Comparison of ENCODE assay signal across 11 mouse cellular contexts in genomic region chr13:116313636-116314530, GRCm38 (mm10). TPM values are rescaled to one million over a fixed set of nuclear protein-coding genes. Genes with fewer than 3 reads are reported as not detected.
DNase-seq lines count a peak whose midpoint lies in the region; ATAC-seq lines count a peak whose summit lies in the region.
"Had no signal": no experiment of that assay in that cellular context is flagged by ENCODE, and none has a peak within 500 bp of the region (broad histone marks: within the 10 kb centered on the region; RNA-seq: fewer than 3 reads in every experiment).

No protein-coding gene starts in this region.

- no peaks in the 10 kb centered on the region for H3K9me3 ChIP-seq in heart, embryonic 15.5 days (replicated peaks)
- H3K9me3 ChIP-seq in forebrain, embryonic 13.5 days (replicated peaks), result no peaks in the 10 kb centered on the region
- H3K9me3 ChIP-seq in midbrain, embryonic 16.5 days (replicated peaks; ENCODE audit: control insufficient read depth, low read length, poor library complexity, severe bottlenecking), result no peaks in the 10 kb centered on the region; the same call in 1 of the 2 replicates

- H3K27ac ChIP-seq in heart, embryonic 15.5 days, result no peak overlapping the region
- no peak overlapping the region for H3K27ac ChIP-seq in forebrain, embryonic 13.5 days
- no peak overlapping the region for H3K27ac ChIP-seq in midbrain, embryonic 16.5 days (ENCODE audit: low read length)

- no peak for DNase-seq in heart, postnatal 25 days (ENCODE audit: low spot score)
- peak; percentile 54 for DNase-seq in ZHBTc4 (ENCODE audit: low read depth, low spot score)
- DNase-seq in cerebellum, postnatal 36 days, result no peak
- DNase-seq in urinary bladder, postnatal 4 days (ENCODE audit: low spot score in 2 of 2), result no peak
- DNase-seq: left cerebral cortex, postnatal 4 days had no signal

- H3K36me3 ChIP-seq in heart, embryonic 15.5 days, result no peaks in the 10 kb centered on the region
- no peaks in the 10 kb centered on the region for H3K36me3 ChIP-seq in forebrain, embryonic 13.5 days (ENCODE audit: poor library complexity, severe bottlenecking)
- no peaks in the 10 kb centered on the region for H3K36me3 ChIP-seq in midbrain, embryonic 16.5 days (ENCODE audit: control insufficient read depth, insufficient read depth, low read length)

- intact Hi-C loops in heart, postnatal 25 days (cut with DNase I), result no loop called here

- no peak for ATAC-seq in heart, embryonic 15.5 days (replicated peaks; ENCODE audit: insufficient number of reproducible peaks, insufficient read depth, low FRiP score, low read depth)
- no peak for ATAC-seq in forebrain, embryonic 13.5 days
- ATAC-seq in midbrain, embryonic 16.5 days, result no peak
- ATAC-seq in CD4-positive, CD25-positive, alpha-beta regulatory T cell, adult 4 months, result no peak

- peak overlapping the region; percentile 23; the same call in 1 of the 2 replicates for H3K4me2 ChIP-seq in heart, embryonic 15.5 days
- H3K4me2 ChIP-seq in forebrain, embryonic 13.5 days, result peak overlapping the region; percentile 43
- peak overlapping the region; percentile 13; the same call in 1 of the 2 replicates for H3K4me2 ChIP-seq in midbrain, embryonic 16.5 days (ENCODE audit: low read length)

- peaks cover 65% of the 10 kb centered on the region for H3K27me3 ChIP-seq in heart, embryonic 15.5 days
- H3K27me3 ChIP-seq in forebrain, embryonic 13.5 days, result peaks cover 78% of the 10 kb centered on the region
- peaks cover 46% of the 10 kb centered on the region for H3K27me3 ChIP-seq in midbrain, embryonic 16.5 days (ENCODE audit: control insufficient read depth, insufficient read depth, low read depth, low read length)

- peaks cover 12% of the 10 kb centered on the region for H3K4me1 ChIP-seq in heart, embryonic 15.5 days (replicated peaks)
- peaks cover 17% of the 10 kb centered on the region for H3K4me1 ChIP-seq in forebrain, embryonic 13.5 days
- peaks cover 8% of the 10 kb centered on the region for H3K4me1 ChIP-seq in midbrain, embryonic 16.5 days (ENCODE audit: control insufficient read depth, insufficient read depth, low read length)

- H3K9ac ChIP-seq in heart, embryonic 15.5 days, result no peak overlapping the region
- 0 out of 2 replicates have a peak overlapping the region, but pooled peaks have one; percentile 21 for H3K9ac ChIP-seq in forebrain, embryonic 13.5 days
- H3K9ac ChIP-seq in midbrain, embryonic 16.5 days (ENCODE audit: low read depth, low read length), result no peak overlapping the region

- WGBS in heart, embryonic 15.5 days, result 8% methylated on average over 28 of the region's 28 CpGs
- 1% methylated on average over 28 of the region's 28 CpGs for WGBS in forebrain, embryonic 13.5 days
- 2% methylated on average over 28 of the region's 28 CpGs for WGBS in midbrain, embryonic 16.5 days

- H3K4me3 ChIP-seq in heart, embryonic 15.5 days, result no peak overlapping the region
- H3K4me3 ChIP-seq in forebrain, embryonic 13.5 days, result peak overlapping the region; percentile 27
- H3K4me3 ChIP-seq in midbrain, embryonic 16.5 days (ENCODE audit: low read depth, low read length), result peak overlapping the region; percentile 9; the same call in 1 of the 2 replicates

RNA-seq across cellular contexts. Expression of gene Isl1, which starts 4.4 kb away (rescaled TPM):
- 2.1 and 8.5 TPM in 2 replicates for polyA plus RNA-seq in heart, embryonic 15.5 days (2015; fragmentation: Nextera tagmentation; extraction: Ambion mirVana)
- total RNA-seq in heart, postnatal 25 days (2021), result under 1 TPM; 0.10 to 0.48 TPM
- polyA plus RNA-seq in forebrain, embryonic 13.5 days (2015; fragmentation: Nextera tagmentation; extraction: Ambion mirVana), result 79.0 and 93.1 TPM in 2 replicates
- polyA plus RNA-seq in midbrain, embryonic 16.5 days (2015; fragmentation: Nextera tagmentation; extraction: Ambion mirVana), result 25.5 and 47.6 TPM in 2 replicates
- not detected for polyA plus RNA-seq in CD4-positive, CD25-positive, alpha-beta regulatory T cell, adult 4 months (2017; shearing (Covaris generic))
- total RNA-seq: hematopoietic stem cell, adult 5-6 weeks; megakaryocyte, adult 5-6 weeks had no signal
